Mouse (Mus musculus) ovary, postnatal 36 days (tissue): ENCODE measurements around the gene Vpreb3.

Experiments used
- DNase-seq: peaks from one replicate; pipeline ENCODE4 v3.0.0; 2022; ENCODE audit warnings: low spot score, mixed read lengths

Gene Vpreb3

DNA sequence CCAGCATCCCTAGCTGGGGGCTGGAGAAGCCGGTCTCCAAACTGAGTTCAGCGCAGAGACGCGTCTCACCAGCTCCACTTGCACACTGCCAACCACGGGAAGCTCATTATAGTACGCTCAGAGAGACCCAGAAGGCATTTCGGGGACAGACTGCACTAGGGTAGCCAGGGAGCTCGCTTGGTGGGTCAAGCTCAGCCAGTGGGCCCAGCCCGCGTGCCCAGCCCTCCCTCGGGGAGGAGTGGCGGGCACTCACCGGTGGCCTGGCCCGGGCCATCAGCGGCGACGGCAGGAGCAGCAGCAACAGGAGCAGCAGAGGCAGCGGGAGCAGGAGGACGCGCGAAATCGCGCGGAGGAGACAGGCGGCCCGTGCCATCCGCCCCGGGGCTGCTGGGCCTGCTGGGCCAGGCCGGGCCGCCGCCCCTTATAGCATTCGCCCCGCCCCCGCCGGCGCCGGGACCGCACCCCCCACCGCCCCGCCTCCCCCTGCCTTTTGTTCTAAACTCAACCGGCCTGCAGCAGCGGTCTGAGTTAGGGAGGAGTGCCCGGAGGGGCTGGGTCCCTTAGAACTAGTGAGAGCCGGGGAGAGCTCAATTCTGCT is 10.7 kb upstream of the Vpreb3 start:
- DNase-seq, result peak; percentile 80

DNA sequence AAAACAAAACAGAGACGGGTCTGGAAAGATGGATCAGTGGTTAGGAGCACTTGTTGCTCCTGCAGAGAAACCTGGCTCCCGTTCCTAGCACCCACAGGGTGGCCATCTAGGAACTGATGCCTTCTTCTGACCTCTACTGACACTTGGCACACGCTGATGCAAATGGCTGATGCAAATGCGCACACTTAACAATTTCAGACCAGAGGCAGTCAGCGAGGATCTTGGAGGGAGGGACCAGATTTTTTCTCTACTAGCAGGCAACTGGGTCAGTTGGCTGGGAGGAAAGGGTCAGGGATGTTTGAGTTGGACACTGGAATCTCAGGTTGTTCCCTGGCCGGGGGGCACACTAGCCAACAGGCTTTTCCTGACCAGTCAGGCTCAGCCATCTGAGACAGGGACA is 10.0 kb upstream of the Vpreb3 start, which contains the start of gene Chchd10:
Chchd10 (plus strand) TSS at position 240 of the 400 bp plus-strand sequence.
- DNase-seq, result no peak

DNA sequence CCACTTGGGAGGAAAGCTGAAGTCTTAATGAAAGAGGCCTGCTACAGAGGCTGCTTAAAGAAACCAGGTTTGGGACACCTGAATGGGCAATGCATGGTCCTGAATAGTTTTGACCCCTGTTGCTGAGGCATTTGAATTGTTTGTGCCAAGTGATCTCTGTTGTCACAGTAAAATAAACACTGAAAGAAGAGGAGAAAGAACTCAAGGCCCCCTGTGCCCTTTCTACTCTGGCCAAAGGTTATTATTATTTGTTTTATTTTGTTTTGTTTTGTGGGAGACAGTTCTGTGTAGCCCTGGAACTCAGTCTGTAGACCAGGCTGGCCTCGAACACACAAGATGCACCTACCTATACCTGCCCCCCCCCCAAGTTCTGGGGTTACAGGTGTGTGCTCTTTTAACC is 7.9 kb upstream of the Vpreb3 start:
- DNase-seq, result no peak

DNA sequence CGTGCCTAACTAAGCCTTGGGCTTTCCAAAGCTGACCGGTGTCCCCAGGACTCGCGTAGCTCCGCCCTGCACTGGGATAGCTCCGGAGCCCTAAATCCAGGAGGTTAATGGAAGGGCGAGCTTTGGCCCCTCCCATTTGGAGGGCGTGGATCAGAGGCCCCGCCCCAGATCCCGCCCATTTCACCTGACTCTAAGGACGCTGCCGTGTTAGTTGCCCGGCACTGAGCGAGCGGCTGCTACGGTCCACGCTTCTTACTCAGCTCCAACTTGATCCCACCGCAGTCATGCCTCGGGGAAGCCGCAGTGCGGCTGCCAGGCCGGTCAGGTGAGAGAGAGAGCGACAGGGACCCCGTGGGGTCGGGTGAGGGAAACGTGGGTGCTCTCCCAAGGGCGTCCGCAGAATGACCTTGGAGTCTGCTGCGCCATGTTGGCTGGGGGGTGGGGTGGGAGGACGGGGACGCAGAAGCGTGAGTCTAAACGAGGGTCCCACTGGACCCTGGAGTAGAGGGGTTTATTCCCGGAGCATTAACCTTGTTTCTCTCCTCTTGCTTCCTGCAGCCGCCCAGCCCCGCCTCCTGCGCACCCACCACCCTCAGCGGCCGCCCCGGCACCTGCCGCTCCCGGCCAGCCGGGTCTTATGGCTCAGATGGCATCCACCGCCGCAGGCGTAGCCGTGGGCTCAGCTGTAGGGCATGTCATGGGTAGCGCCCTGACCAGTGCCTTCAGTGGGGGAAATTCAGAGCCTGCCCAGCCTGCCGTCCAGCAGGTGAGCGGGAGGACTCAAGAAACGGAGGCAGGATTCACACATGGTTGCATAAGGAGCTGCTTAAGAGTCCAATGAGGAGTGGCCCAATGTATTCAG is 6.9 kb upstream of the Vpreb3 start, which contains the start of gene Mmp11:
Mmp11 (minus strand) TSS at position 817 of the 862 bp plus-strand sequence.
- peak; percentile 79 for DNase-seq

DNA sequence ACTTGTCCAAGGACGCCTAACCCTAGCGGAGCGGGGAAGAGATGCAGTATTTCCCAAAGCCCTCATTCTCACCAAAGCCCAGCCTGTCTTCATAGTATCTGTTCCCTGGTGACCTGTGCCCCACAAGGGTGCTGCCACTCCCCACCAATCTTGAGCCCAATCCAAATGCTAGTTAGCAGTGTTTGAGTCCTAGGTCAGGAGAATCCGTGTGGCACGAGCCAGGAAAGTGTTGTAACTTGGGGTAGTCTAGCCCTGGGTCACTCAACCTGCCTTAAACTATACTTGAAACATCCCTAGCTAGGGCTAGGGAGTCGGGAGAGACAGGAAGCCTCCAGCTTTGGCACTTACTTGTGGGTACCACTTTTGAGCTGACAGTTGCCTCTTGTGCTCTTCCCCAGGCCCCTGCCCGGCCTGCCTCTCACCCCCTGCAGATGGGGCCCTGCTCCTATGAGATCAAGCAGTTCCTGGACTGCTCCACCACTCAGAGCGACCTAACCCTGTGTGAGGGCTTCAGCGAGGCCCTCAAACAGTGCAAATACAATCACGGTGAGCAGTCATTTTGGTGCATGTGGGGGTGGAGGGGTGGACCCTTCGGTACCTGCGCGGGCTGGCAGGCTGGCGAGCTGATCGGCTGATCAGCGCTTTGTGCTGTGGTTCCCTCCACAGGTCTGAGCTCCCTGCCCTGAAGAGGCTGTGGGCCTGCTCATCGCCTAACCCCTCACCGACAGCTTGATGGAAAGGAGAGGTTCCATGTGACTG is 5.8 kb upstream of the Vpreb3 start:
- DNase-seq, result no peak

DNA sequence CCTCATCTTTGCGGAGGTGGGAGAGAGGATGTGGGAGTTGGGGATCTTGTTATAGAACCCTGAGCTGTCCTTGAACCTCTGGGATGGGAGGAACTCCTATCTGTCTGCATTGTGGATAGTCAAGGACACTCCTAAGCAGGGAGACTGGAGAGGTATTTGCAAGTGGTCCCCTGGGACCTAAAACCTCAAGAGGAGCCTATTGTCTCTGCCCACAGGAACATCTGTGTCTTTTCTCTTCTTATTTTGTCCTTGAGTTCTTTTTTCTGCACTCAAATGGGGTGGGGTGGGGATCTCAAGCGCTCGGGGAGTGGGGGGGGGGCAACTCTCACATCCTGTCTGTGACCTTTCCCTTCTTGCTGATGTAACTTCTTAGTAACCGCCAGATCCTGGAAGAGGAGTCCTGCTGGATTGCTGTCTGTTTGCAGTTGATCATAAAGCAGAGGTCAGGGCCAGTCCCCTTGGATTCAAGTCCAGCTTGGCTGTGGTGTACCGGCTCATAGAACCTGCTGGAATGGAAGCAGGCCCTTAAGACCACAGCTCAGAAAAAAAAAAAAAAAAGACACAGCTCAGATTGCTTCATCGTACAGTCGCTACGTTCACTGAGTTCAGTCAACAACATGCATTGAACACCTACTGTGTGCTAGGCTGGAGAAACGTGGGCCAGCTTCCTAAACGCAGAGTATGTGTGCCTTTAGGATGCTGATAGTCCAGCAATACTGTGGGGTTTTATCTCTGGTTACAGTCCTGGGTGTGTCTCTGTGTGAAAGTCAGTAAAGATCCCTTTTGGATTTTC is 4.8 kb upstream of the Vpreb3 start:
- no peak for DNase-seq

DNA sequence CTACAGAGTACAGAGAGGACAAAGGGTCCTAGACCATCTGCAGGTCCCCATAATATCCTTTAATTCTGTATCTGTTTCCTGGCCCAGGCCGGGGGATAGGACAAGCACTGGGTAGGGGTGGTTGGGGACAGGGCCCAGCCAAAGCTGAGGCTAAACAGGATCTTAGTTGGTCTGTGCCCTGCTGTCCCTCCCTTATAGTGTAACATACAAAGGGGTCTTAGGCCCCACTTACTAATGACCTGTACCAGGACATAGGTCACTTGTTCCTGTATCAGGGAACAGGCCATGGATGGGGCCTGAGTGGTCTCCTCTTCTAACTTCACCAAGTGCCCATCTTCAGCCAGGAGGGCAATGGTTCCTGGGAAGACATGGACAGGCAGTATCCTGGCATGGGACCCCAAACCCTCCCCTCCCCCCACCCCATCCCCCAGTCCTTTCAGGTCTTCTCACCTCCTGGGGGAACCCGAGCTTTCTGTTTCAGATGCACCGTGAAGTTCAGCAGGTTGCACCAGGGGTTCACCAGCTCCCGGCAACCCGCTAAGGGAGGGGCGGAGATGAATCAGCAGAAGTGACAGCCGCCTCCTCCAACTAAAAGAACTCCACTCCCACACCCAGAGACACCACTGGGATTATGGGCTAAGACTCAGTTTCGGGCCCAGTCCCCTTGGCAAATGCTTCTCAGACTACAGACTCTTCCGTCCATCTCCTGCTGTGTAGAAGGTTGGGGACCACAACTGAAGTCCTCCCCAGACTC is 3.2 kb upstream of the Vpreb3 start:
- no peak for DNase-seq

DNA sequence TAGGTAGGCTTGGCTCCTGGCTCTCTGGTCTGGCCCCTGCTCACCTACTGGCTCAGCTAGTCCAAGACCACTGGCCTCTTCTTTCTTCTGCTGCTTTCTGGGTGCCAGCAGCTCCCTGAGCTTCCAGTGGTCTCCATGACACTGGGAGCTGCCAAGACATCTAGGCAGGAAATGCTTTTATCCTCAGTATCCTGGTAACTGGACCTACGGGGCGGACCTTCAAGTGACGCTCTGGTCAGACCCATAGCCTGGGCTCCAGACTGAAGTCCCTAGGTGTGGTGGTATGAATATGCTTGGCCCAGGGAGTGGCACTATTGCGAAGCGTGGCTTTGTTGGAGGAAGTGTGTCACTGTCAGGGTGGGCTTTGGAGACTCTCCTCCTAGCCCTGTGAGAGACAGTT is 2.3 kb upstream of the Vpreb3 start, which contains the start of gene Gm867:
Gm867 (minus strand) TSS at position 153 of the 400 bp plus-strand sequence.
- DNase-seq, result no peak

DNA sequence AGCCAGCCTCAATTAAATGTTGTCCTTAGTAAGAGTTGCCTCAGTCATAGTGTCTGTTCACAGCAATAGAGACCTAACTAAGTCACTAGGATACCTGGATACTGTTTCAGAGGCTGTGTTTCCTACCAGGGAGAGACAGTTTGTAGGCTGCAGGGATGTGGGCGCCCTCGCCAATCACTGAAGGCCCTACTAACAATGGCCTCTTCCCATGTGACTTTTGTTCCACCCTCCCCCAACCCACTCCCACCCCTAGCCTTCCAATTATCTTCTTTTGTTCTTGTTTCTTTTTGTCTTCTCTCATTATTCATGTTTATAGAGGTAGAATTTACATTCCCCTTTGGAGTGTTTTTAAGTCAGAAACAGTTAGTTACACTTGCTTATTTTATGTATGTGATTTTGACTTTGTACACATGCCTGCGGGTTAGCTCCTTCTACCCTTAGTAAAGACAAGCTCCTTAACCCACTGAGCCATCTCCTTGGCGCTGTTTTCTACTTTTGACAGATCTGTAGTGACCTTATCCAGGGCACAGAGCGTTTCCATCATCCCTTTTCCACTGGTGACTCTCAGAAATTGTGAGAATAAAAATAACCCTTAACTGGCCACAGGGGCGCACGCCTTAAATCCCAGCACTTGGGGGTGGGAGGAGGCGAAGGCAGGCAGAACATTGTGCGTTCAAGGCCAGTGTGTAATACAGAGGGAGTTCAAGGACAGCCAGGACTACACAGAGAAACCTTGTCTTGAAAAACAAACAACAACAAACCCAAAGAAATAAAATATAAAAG is 1.6 kb upstream of the Vpreb3 start:
- DNase-seq, result no peak

DNA sequence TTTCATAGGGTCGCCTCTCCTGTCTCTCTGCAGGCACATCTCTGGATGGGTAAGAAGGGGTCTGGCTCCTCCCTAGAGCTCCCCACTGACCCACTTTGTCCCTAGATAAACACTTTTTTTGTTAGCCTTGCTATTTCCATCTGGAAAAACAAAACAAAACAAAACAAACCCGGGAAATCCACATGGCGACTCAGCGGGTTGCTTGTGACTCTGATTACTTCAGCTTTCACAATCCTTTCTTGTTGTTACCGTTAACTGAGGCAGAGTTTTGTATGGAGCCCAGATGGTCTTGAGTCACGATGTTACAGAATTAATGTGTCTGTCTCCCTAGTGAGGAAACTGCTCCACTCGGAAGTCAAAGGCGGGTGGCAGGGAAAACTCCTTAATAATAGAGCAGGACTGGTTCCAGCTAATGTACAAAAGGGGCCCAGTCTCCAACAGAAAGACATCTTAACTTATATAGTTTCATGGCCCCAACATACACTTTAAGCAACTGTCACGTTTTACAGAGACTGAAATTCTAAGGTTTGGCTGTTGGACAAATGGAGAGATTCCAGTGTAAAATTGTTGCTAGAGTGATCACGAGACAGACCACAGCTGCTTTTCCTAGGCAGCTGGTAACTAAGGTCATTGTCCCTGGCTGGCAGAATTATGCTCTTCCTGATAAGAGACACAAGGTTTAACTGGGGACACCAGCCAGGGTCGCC is 1.4 kb downstream of the Vpreb3 start:
- no peak for DNase-seq

DNA sequence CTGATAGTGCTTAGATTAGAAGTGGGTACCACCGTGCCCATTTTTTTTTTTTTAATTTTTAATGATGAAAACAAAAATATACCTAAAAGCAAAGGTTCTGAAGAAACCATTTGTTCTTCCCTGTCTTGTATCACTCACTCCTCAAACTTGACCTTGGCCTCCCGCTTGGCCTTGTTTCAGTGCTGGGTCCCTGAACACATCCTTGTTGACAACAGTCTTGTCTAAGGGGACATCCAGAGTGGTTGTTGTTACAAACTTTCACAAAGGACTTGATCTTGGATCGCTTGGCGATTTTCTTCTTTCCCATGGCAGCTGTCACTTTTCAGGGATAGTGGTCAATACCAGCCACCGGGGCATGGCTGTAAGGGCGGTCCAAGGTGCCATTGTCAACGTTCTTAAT is 2.4 kb downstream of the Vpreb3 start:
- no peak for DNase-seq

DNA sequence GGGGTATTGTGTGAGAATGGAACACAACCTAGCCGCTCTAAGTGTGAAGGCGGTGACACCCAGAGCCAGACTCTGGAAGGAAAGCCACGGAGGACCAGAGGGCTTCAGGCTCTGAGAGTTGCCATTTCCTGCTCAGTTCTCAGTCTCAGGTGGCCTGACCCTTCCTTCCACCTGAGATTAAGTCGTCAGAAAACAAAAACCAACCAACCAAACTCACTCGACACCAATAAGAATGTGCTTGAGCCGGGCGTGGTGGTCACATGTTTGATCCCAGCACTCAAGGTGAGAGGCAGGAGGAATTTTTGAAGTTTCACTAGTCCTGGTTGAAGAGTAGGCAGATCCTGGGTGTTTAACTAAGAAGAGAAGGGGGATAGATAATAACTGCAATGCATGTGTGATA is 3.0 kb downstream of the Vpreb3 start:
- no peak for DNase-seq

DNA sequence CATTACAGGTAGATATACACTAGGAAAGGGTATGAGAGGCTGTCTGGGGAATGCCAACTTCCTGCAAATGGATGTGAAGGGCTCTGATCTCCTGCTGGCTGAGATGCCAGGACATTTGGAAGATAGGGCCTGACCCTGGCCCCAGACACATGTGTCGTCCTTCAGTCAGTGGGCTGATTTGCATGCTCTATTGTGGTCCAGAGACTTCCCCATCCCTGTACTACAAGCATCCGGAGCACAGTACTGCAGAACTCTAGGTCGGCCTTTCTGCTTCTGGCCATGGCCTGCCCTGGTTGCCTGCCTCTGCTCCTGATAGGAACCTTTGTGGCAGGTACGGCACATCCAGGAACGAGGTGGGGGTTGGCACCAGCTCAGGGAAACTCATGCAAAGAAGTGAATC is 5.2 kb downstream of the Vpreb3 start:
- DNase-seq, result no peak

DNA sequence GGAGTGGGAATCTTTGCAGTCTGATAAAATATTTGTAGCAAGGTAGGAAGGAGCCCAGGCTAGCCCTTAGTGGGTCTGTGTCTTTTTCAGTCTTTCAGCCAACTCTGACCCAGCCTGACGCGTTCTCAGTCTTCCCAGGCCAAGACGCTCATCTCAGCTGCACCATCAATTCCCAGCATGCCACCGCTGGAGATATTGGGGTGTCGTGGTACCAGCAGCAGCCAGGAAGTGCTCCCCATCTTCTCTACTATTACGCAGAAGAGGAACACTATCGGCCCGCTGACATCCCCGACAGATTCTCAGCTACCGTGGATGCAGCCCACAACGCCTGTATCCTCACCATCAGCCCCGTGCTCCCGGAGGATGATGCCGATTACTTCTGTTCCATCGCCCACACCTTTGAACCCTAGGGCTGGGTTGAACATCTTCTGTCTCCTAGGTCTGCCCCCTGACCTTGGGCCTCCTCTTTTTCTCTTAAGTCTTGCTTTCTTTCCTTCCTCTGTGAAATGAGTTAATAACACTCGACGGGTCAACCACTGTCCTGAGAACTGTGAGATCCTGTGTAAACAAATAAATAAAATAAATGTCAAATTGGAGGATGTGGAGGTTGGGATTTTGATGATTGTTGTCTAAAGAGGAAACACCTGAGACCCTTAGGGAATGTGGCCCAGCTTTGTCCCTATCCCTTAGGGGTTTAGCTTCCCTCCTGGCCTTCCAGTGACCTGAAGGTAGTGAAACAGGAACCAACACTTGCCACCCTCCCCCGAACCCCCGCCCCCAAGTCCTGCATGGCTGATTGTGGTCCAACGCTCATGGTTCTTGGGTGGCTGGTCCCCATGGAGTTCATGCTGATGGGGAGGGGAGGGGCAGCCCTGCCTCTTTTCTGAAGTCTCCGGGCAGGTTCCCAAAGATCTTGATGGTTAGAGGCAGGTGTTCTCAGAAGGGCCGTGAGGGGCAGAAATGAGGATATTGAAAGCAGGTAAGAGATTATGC is 6.5 kb downstream of the Vpreb3 start:
- no peak for DNase-seq

DNA sequence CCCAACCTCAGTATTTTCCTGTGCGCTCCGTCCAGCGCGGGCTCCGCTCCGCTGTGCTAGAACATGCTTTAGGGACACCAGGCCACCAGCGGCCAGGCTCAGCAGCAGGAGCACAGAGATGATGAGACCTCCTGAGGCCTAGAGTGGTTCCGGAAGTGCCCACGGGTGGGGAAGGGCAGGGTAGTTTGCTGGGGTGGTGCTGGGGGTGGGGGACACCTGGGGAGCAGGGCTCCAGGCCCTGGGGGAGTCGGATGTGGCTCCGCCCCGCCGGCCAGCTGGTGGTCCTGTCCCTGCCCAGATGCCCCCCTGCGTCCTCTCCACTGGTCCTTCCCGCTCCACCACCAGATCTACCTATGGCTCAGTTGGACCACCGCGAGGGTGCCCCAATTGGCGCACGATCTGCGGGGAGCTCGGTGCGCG is 7.9 kb downstream of the Vpreb3 start:
- peak; percentile 49 for DNase-seq

DNA sequence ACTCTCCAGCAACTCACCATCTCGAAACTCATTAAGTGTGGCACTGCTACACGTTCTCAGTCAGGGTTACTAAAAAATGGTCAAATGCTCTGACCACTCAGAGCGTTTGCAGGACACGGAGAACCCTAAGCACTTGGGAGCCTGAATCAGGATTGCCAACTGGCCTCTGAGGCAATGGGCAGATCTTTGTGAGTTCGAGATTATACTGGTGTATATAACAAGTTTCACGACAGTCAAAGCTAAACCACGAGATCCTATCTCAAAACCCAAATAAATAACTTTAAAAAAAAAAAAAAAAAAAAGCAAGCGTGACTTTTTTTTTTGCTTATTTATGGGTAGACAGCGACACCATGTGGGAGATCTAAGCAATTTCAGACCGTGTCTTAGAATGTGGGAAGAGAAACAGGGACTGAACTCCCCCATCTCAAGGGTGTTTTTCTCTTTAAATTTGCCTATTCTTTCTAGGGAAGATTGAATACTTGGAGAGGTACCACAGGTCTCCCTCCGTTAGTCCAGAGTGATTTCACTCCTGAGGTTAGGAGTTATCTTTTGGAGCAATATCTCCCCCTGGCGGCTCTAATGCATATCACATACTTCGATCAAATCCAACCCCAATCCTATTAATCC is 8.7 kb downstream of the Vpreb3 start:
- DNase-seq, result no peak

DNA sequence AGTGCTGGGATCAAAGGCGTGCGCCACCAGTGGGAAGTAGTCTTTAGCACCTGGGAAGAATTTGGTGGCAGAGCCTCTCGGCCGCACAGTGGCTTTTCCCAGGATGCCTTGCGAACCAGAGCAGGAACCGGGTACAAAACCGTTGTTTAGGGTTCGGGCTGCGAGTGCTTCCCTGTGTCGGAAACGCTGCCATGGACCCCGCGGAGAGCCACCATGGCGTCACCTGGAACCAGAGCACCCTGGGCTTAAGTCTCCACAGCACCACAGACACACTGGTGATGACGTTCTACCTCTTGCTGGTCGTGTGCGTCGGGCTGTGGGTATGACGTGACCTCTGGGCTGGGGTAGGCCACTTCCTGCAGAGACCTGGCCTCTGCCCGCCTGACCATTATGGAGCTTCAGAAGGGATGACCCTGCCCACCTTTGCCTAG is 11.5 kb downstream of the Vpreb3 start, which contains the start of gene Gm5134:
Gm5134 (plus strand) TSS at position 134 of the 431 bp plus-strand sequence.
- DNase-seq, result no peak

DNA sequence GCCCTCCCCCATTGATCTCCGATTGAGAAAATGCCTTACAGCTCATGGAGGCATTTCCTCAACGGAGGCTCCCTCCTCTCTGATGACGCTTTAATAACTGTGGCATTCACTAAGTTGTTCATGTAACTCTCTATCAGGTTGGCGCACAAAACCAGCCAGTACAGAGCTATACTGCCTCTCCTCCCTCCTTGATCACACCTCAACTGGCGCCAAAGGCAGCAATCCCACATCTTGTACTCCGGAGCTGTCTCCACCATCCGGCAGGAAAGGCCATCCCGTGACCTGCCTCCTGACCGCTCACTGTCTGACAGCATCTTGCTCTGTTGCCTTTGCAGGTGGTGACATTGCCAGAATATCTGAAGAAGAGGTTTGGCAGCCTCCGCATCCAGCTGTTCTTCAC is 31.0 kb downstream of the Vpreb3 start:
- no peak for DNase-seq
